Mouse (Mus musculus): ENCODE results near the gene 4930444G20Rik.
"Not testable (repeated sequence)": the region's sequence is repeated elsewhere in the genome, so short reads cannot be mapped to it uniquely, and the experiment has no call there.

4930444G20Rik gene

DNA sequence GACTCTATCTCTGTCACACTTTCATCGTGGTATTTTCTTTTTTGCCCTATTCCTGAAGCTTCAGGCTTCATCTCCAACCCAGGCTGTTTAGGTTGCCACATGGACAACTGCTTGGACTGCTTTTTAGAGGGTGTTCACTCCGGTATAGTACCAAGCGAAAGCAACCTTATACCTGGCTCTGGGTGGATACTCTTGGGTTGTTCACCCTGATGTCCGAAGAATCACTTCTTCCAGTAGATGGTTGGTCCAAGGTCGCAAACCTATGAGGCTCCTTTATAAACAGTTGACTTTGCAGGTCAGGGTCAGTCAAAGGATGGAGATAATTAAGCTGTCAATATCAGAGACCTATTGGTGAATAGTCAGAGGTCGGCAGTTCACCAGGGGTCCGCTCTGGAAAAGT is at the start of gene 4930444G20Rik:
4930444G20Rik (minus strand) TSS at position 101 of the 400 bp plus-strand sequence.
- DNase-seq = not testable (repeated sequence)

DNA sequence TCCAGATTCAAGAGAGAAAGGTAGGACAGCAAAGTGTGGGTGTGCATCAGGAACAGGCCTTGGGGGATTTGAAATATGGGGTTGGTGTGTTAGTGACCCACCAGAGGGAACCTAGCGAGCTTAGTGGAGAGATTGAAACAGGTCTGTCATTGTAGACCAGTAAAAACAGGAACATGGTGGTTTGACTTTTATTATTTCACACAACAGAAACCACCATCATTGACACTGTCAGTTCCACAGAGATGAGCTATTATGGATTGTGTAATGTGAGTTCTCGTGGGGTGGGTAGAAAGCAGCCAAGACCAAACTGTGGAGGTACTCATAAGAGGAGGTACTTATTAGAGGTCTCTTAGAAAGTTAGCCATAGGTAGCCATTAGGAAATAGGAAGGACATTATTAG is 6.7 kb upstream of the 4930444G20Rik start:
- no peak for DNase-seq

DNA sequence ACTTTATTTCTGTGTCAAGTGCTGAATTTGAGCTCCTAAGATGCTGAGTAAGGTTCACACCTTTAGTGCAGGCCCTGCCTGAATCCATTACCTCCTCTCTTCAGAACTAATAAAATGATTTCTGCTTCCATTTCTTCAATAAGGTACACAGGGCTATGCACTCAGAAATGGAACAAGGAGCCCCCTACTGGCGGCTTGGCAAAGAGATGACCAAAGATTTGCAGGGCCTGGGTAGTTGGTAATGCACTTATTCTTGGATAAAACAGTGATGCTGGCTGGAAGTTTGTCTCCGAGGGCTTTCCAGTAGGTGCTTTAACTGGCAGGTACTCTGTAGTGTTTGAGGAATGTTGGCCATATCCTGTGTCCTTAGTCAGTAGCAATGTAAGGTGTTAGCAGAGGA is 4.9 kb upstream of the 4930444G20Rik start:
- DNase-seq = no peak

DNA sequence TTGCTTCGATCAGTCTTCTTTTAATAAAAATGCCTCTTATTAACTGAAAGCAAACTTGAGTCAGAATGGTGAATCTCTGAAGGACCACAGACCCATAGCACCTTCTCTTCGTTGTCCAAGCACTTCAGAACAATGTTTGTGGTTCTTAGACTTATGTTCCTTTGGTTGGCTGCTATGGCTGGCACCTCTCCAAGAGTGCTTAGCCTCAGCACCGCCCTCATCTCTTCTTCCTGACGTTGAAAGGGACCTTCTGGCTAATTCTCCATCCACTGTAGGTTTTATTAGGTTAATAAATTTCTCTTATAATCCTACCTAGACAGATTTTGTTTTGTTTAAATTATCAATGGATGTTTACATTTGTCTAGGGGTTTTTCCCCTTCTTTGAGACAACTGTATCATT is 2.7 kb upstream of the 4930444G20Rik start:
- no peak for DNase-seq

DNA sequence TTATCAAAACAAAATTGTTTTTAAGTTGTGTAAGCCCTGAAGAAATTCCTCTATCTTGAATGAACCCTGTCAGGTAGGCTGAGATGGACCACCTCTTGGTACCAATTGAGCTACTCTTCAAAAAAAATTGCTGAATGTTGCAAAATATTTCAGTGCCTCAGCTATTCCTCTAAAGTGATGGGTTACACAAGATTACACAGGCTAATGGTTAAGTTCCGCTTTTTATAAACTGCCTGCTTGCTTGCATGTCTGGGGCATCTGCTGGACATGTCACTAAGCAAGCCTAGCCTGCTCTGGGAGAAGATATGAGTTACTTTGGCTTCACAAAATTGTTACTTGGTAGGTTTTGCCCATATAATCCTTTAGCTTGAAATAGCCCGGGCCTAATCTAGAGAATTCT is 2.3 kb upstream of the 4930444G20Rik start:
- DNase-seq = no peak

DNA sequence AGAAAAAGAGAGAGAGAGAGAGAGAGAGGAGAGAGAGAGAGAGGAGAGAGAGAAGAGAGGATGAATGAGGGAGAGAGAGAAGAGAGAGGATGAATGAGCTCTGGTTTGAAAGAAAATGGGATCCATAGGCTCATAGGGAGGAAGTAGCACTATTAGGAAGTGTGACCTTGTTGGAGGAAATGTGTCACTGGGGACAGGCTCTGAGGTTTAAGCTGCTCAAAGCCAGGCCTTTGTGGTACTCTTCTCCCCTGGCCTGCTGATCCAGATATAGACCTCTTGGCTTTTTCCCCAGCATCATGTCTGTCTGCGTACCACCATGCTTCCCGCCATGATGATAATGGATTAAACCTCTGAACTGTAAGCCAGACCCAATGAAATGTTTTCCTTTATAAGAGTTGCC is 8.5 kb downstream of the 4930444G20Rik start:
- no peak for DNase-seq

DNA sequence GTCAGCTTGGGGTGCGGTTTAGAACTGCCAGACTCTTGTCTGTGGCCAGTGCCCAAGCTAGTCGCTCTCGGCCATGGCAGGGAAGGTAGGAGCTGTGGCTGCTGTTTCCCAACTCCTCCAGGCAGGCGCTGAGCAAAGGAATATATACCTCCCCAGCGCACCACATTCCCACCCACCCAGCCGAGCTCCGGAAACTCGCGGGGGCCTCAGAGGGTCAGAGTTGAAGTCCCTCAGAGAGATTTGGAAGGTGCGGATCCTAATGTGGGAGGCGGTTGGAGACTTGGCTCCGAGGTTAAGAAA is 8.9 kb downstream of the 4930444G20Rik start:
- DNase-seq = no peak

DNA sequence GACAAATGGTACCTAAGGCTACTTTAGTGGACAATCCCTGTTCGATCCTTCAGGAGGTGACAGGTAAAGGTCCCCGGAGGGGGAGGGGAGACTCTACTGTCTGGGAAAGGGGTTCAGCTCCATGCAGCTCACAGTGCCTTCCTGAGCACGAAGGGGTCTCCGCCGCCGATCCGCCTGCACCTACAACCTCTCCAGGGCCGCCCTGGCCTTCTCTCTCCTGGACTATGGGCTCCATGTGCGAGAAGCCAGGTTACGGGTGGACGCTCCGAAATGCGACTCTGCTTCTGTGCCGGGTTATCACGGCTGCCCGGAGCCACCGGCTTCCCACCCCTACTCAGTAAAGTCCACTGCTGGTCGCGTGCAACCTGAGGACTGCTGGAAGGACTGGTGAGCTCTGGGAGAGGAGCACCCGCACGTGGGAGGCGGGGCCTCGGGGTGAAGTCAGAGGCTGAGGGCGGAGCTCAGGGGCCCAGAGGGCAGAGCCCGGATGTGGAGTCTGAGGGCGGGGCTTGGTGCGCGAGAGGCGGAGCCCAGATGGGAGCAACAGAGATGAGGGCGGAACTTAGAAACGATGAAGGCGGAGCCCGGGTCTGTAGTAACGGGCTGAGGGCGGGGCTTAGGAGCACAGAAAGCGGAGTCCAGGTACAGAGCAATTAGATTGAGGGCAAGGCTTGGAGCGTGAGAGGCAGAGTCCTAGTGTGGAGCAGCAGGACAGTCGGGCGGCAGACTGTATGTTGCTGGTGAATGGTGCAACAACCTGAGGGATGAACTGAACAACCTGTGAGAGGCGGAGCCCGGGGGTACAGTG is 9.5 kb downstream of the 4930444G20Rik start:
- DNase-seq = peak; percentile 95 to 98

DNA sequence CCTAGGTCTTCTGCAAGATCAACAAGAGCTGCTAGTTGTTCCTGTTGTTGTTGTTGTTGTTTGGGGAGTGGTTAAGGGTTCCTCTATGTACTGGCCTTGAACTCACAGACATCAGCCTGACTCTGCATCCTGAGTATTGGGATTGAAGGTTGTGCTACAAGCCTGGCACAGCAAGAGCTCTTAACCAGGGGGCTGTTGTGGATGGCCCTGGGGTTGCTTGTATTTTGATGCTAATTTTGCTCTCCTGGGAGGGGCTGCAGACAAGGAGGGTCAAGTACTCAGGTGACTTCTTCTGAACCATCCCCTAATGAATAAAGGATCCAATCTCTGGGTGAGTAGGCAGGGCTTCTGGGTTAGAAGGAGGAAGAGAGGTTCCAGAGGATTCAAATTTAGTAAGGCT is 12.6 kb downstream of the 4930444G20Rik start:
- no peak for DNase-seq

DNA sequence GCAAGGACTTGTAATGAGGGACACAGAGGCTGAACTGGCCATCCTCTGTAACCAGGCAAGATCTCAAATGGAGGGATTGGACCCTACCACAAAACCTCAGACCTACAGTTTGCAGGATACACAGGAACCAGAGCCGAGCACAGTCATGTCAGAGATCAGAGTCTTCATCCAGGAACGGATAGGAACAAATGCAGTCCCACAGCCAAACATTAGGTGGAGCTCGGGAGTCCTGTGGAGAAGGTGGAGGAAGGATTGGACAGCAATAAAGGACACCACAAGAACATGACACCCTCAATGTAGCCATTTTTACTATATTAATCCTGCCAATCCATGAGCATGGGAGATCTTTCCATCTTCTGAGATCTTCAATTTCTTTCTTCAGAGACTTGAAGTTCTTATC is 31.6 kb downstream of the 4930444G20Rik start:
- DNase-seq = peak; percentile 60 to 69

DNA sequence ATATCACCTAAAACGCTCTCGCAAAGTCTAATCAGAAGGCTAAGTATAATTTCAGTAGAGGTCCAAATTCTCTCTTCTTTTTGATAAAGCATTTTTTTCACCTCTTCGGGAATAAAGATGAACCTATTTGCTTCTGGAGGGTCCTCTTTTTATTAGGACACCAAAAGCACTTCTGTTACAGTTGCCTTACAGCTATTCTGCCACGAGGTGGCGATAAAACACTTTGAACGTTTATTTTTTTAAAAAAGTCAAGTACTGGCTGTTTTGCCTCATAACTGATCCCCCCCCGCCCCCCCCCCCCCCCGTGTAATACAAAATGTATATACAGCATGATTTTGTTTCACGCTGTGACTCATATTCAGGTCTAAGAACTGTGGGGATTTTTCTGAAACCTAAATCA is 33.6 kb downstream of the 4930444G20Rik start:
- peak; percentile 8 to 34 for DNase-seq

DNA sequence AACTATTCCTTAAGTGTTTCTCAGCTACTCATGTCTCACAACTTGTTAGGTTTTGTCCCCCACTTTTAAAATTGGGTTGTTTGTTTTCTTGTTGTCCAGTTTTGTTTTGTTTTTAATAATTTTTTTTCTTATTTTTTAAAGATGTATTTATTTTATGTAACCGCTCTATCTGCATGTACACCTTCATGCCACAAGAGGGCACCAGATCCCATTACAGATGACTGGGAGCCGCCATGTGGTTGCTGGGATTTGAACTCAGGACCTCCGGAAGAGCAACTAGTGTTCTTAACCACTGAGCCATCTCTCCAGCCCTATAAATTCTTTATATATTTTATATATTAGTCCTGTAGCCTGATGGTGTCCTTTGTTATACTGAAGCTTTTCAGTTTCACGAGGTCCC is 49.3 kb downstream of the 4930444G20Rik start:
- no peak for DNase-seq

DNA sequence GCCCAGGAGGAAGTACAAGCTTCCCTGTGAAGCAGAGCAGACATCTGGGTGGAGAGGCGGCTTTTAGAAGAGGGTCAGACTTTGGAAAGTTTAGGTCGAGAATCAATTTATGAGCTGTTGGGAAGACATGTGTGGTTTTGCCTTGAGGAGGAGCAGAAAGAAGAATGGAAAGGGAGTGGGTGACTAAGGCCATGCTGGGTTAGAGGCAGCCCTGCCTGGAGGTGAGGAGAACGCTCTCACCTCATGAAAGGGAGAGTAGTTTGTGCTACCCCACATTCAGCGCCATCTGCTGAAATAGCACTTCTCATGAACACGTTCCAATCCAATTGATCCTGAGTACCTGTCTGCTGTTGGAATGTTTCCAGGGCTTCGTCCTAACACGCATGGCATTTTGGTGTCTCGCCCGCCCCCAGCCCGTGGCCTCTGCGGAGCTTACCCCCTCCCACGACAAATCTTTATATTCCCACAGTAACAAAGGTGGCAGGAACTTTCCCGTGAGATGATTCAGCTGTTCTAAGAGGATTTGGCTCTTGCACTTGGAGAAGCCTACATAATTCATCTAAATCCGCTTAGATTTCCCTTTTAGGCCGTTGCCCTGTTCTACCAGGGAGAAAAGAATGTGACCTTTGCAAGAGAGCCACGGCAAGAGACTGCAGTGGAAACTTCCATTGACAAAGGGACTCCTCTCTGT is 50.3 kb downstream of the 4930444G20Rik start:
- DNase-seq = no peak

Measured in cerebellum, adult 18-20 months (tissue).